Mouse (Mus musculus): ENCODE measurements around the gene Msln. TPM values are rescaled to one million over a fixed set of nuclear protein-coding genes. Genes with fewer than 3 reads are reported as not detected.
A peak's percentile ranks its signal among the peaks of the same experiment; 100 is the strongest.
"Not testable (repeated sequence)": the region's sequence is repeated elsewhere in the genome, so short reads cannot be mapped to it uniquely, and the experiment has no call there.

The Msln gene
- polyA plus RNA-seq, 1 experiment from 2014 or later: 0.31 TPM

GRCm38 (mm10) chr17:25741471-25741870 lies 12.7 kb downstream of the Msln start:
- not testable (repeated sequence) for H3K4me1 ChIP-seq
- WGBS: 71% methylated on average over 12 of the region's 12 CpGs

GRCm38 (mm10) chr17:25738861-25739260 lies 15.3 kb downstream of the Msln start:
- Histone ChIP-seq H3K4me3 (no peak overlapping the region), H3K27me3 (no peaks in the 10 kb centered on the region), H3K36me3 (no peaks in the 10 kb centered on the region), H3K4me2 (replicated peaks) (no peak overlapping the region), H3K9ac (replicated peaks) (no peak overlapping the region), H3K9me3 (no peaks in the 10 kb centered on the region), H3K27ac (replicated peaks) (no peak overlapping the region), H3K4me1 (no peaks in the 10 kb centered on the region)
- ATAC-seq (replicated peaks): no peak
- WGBS: 80% methylated on average over 7 of the region's 7 CpGs

More at GRCm38 (mm10) chr17:25741471-25741870, 12.7 kb downstream of the Msln start:
- ATAC-seq (replicated peaks); H3K9ac ChIP-seq (replicated peaks); H3K36me3 ChIP-seq; H3K27ac ChIP-seq (replicated peaks); H3K9me3 ChIP-seq; H3K4me3 ChIP-seq; H3K4me2 ChIP-seq (replicated peaks); H3K27me3 ChIP-seq: not testable (repeated sequence)

- Histone ChIP-seq H3K36me3 (no peaks in the 10 kb centered on the region), H3K4me1 (no peaks in the 10 kb centered on the region), H3K4me2 (replicated peaks) (no peak within 1 kb of the TSS), H3K27me3 (no peaks in the 10 kb centered on the region), H3K4me3 (no peak within 1 kb of the TSS), H3K9ac (replicated peaks) (no peak within 1 kb of the TSS), H3K27ac (replicated peaks) (no peak within 1 kb of the TSS), H3K9me3 (no peaks in the 10 kb centered on the region)
- ATAC-seq (replicated peaks): no peak
- WGBS: 84% methylated on average over 3 of the region's 3 CpGs
Measured at GRCm38 (mm10) chr17:25735745-25736144, 18.4 kb downstream of the Msln start, which contains the start of gene Mslnl. Mslnl (plus strand) TSS chr17:25736042.

GRCm38 (mm10) chr17:25735246-25735645 lies 18.9 kb downstream of the Msln start:
- no peak for ATAC-seq (replicated peaks)

GRCm38 (mm10) chr17:25732082-25732481 lies 22.1 kb downstream of the Msln start:
- H3K27ac ChIP-seq (replicated peaks): no peak overlapping the region
- H3K4me2 ChIP-seq (replicated peaks): no peak overlapping the region
- no peak overlapping the region for H3K9ac ChIP-seq (replicated peaks)
- H3K9me3 ChIP-seq: no peaks in the 10 kb centered on the region
- WGBS: 14% methylated on average over 2 of the region's 2 CpGs
- H3K4me3 ChIP-seq: no peak overlapping the region
- no peak for ATAC-seq (replicated peaks)
- H3K27me3 ChIP-seq: no peaks in the 10 kb centered on the region
- no peaks in the 10 kb centered on the region for H3K36me3 ChIP-seq
- H3K4me1 ChIP-seq: peaks cover 12% of the 10 kb centered on the region

More at GRCm38 (mm10) chr17:25735246-25735645, 18.9 kb downstream of the Msln start:
- Histone ChIP-seq H3K27me3 (no peaks in the 10 kb centered on the region), H3K9ac (replicated peaks) (no peak overlapping the region), H3K4me1 (no peaks in the 10 kb centered on the region), H3K36me3 (no peaks in the 10 kb centered on the region), H3K27ac (replicated peaks) (no peak overlapping the region), H3K4me3 (no peak overlapping the region), H3K9me3 (no peaks in the 10 kb centered on the region), H3K4me2 (replicated peaks) (no peak overlapping the region)
- 88% methylated on average over 5 of the region's 5 CpGs for WGBS

GRCm38 (mm10) chr17:25728009-25728270 lies 26.2 kb downstream of the Msln start:
- 20% methylated on average over 4 of the region's 4 CpGs for WGBS
- H3K4me1 ChIP-seq: peaks cover 24% of the 10 kb centered on the region
- H3K9ac ChIP-seq (replicated peaks): peak overlapping the region; percentile 58
- peak overlapping the region; percentile 65 for H3K4me2 ChIP-seq (replicated peaks)
- peak; percentile 12; the same call in 1 of the 2 replicates for ATAC-seq (replicated peaks)
- no peaks in the 10 kb centered on the region for H3K9me3 ChIP-seq
- H3K27me3 ChIP-seq: no peaks in the 10 kb centered on the region
- H3K36me3 ChIP-seq: no peaks in the 10 kb centered on the region
- H3K27ac ChIP-seq (replicated peaks): no peak overlapping the region
- H3K4me3 ChIP-seq: peak overlapping the region; percentile 51

GRCm38 (mm10) chr17:25727265-25728008 lies 26.7 kb downstream of the Msln start, which contains the start of the genes Chtf18 and Rpusd1:
Chtf18 (minus strand) TSS chr17:25727419.
Rpusd1 (plus strand) TSS chr17:25727670.
- H3K4me2 ChIP-seq (replicated peaks): peak within 1 kb of the TSS; percentile 65
- ATAC-seq (replicated peaks): peak; percentile 98
- peak within 1 kb of the TSS; percentile 58 for H3K9ac ChIP-seq (replicated peaks)
- no peaks in the 10 kb centered on the region for H3K36me3 ChIP-seq
- no peak within 1 kb of the TSS for H3K27ac ChIP-seq (replicated peaks)
- under 1% methylated on average over 37 of the region's 37 CpGs for WGBS
- peaks cover 24% of the 10 kb centered on the region for H3K4me1 ChIP-seq
- no peaks in the 10 kb centered on the region for H3K9me3 ChIP-seq
- peak within 1 kb of the TSS; percentile 51 for H3K4me3 ChIP-seq
- H3K27me3 ChIP-seq: no peaks in the 10 kb centered on the region

- Histone ChIP-seq H3K36me3 (no peaks in the 10 kb centered on the region), H3K9me3 (no peaks in the 10 kb centered on the region), H3K4me2 (replicated peaks) (no peak overlapping the region), H3K9ac (replicated peaks) (no peak overlapping the region), H3K27ac (replicated peaks) (no peak overlapping the region), H3K27me3 (no peaks in the 10 kb centered on the region), H3K4me1 (peaks cover 24% of the 10 kb centered on the region), H3K4me3 (no peak overlapping the region)
- WGBS: 88% methylated on average over 6 of the region's 6 CpGs
- no peak for ATAC-seq (replicated peaks)
Measured at GRCm38 (mm10) chr17:25725264-25725663, 28.9 kb downstream of the Msln start.

GRCm38 (mm10) chr17:25723919-25724318 lies 30.3 kb downstream of the Msln start:
- Histone ChIP-seq H3K4me2 (replicated peaks) (no peak overlapping the region), H3K9ac (replicated peaks) (no peak overlapping the region), H3K36me3 (no peaks in the 10 kb centered on the region), H3K4me1 (peaks cover 23% of the 10 kb centered on the region), H3K27me3 (no peaks in the 10 kb centered on the region), H3K27ac (replicated peaks) (no peak overlapping the region), H3K4me3 (no peak overlapping the region), H3K9me3 (no peaks in the 10 kb centered on the region)
- WGBS: 75% methylated on average over 7 of the region's 7 CpGs
- no peak for ATAC-seq (replicated peaks)

GRCm38 (mm10) chr17:25723470-25723869 lies 30.7 kb downstream of the Msln start:
- Histone ChIP-seq H3K4me1 (peaks cover 18% of the 10 kb centered on the region), H3K27me3 (no peaks in the 10 kb centered on the region), H3K4me2 (replicated peaks) (no peak overlapping the region), H3K4me3 (no peak overlapping the region), H3K27ac (replicated peaks) (no peak overlapping the region), H3K9ac (replicated peaks) (no peak overlapping the region), H3K36me3 (no peaks in the 10 kb centered on the region), H3K9me3 (no peaks in the 10 kb centered on the region)
- no peak for ATAC-seq (replicated peaks)
- WGBS: 94% methylated on average over 19 of the region's 19 CpGs

- Histone ChIP-seq H3K9ac (replicated peaks) (no peak overlapping the region), H3K9me3 (no peaks in the 10 kb centered on the region), H3K27ac (replicated peaks) (no peak overlapping the region), H3K4me1 (peaks cover 16% of the 10 kb centered on the region), H3K27me3 (peaks cover 16% of the 10 kb centered on the region), H3K4me2 (replicated peaks) (no peak overlapping the region), H3K4me3 (no peak overlapping the region), H3K36me3 (no peaks in the 10 kb centered on the region)
- no peak for ATAC-seq (replicated peaks)
- WGBS: 98% methylated on average over 5 of the region's 5 CpGs
Measured at GRCm38 (mm10) chr17:25721476-25721875, 32.7 kb downstream of the Msln start.

- Histone ChIP-seq H3K27me3 (peaks cover 35% of the 10 kb centered on the region), H3K9me3 (no peaks in the 10 kb centered on the region), H3K4me2 (replicated peaks) (peak overlapping the region; percentile 54), H3K27ac (replicated peaks) (no peak overlapping the region), H3K9ac (replicated peaks) (peak overlapping the region; percentile 33), H3K4me3 (peak overlapping the region; percentile 37), H3K4me1 (peaks cover 11% of the 10 kb centered on the region), H3K36me3 (no peaks in the 10 kb centered on the region)
- WGBS: 16% methylated on average over 6 of the region's 6 CpGs
- ATAC-seq (replicated peaks): no peak
Measured at GRCm38 (mm10) chr17:25717691-25718090, 36.5 kb downstream of the Msln start.
